Mouse (Mus musculus): ENCODE results near the gene Zfp688. TPM values are rescaled to one million over a fixed set of nuclear protein-coding genes. Genes with fewer than 3 reads are reported as not detected.
"Not testable (repeated sequence)": the region's sequence is repeated elsewhere in the genome, so short reads cannot be mapped to it uniquely, and the experiment has no call there.

Zfp688 gene
- polyA plus RNA-seq, 1 experiment from 2014 or later: 23.0 TPM

- Histone ChIP-seq H3K27ac (no peak overlapping the region), H3K9me3 (no peaks in the 10 kb centered on the region), H3K4me3 (peak overlapping the region; percentile 82), H3K27me3 (no peaks in the 10 kb centered on the region), H3K4me2 (peak overlapping the region; percentile 78), H3K4me1 (peaks cover 32% of the 10 kb centered on the region), H3K36me3 (peaks cover 28% of the 10 kb centered on the region), H3K9ac (peak overlapping the region; percentile 42)
- 79% methylated on average over 7 of the region's 7 CpGs for WGBS
- no peak for ATAC-seq (ENCODE audit: borderline replicate concordance, extremely low read depth, low FRiP score, low TSS enrichment)
These were observed 28.1 kb upstream of the Zfp688 start for GRCm38 (mm10) chr7:127449966-127450365.

DNA sequence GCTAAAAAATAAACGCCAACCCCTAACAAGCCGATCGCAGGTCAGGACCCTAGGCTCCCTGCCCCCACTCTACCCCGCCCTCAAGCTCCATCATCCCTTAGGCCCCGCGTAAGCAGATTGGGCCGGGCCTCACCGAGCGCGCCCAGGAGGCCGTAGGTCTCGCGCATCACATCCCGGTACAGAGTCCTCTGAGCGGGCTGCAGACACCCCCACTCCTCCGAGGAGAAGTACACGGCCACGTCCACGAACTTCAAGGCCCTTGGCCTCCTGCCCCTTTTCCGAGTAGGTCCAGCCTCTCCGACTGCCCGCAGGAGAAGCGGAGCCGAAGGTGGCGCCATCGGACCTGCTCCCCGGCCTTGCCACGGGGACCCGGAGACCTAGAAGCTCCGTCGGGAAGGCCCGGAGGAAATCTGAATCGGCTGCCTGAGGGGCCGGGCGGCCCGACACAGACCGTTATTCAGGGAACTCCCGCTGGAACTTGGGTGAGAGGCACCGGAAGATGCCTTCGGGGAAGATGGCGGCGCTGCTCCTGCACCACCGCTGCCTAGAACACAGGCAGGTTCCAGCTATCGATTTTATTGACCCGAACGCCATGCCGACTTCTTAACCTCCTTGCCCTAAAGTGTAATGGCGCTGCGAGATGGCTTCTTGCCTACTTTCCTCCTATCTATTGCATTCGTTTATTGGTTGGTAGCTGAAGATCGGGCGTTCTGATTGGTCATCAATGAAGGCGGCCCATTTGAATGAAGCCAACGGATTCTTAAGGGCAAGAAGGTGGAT lies 26.8 kb upstream of the Zfp688 start, which contains the start of gene Zfp689:
Gene Zfp689, minus strand, starts transcription at position 638 of the 780 bp plus-strand sequence.
- peak within 1 kb of the TSS; percentile 92 for H3K9ac ChIP-seq
- H3K27ac ChIP-seq: peak within 1 kb of the TSS; percentile 91
- peaks cover 36% of the 10 kb centered on the region for H3K36me3 ChIP-seq
- H3K4me1 ChIP-seq: peaks cover 32% of the 10 kb centered on the region
- H3K4me3 ChIP-seq: peak within 1 kb of the TSS; percentile 82
- peak within 1 kb of the TSS; percentile 78 for H3K4me2 ChIP-seq
- WGBS: under 1% methylated on average over 54 of the region's 54 CpGs
- no peaks in the 10 kb centered on the region for H3K9me3 ChIP-seq
- H3K27me3 ChIP-seq: no peaks in the 10 kb centered on the region
- peak; percentile 93 for ATAC-seq (ENCODE audit: borderline replicate concordance, extremely low read depth, low FRiP score, low TSS enrichment)

GRCm38 (mm10) chr7:127443976-127444375 lies 22.1 kb upstream of the Zfp688 start:
- Histone ChIP-seq H3K36me3 (peaks cover 42% of the 10 kb centered on the region), H3K4me3 (no peak overlapping the region), H3K4me1 (peaks cover 8% of the 10 kb centered on the region), H3K27ac (no peak overlapping the region), H3K27me3 (no peaks in the 10 kb centered on the region), H3K4me2 (no peak overlapping the region), H3K9me3 (no peaks in the 10 kb centered on the region), H3K9ac (no peak overlapping the region)
- WGBS: 87% methylated on average over 20 of the region's 20 CpGs
- no peak for ATAC-seq (ENCODE audit: borderline replicate concordance, extremely low read depth, low FRiP score, low TSS enrichment)

DNA sequence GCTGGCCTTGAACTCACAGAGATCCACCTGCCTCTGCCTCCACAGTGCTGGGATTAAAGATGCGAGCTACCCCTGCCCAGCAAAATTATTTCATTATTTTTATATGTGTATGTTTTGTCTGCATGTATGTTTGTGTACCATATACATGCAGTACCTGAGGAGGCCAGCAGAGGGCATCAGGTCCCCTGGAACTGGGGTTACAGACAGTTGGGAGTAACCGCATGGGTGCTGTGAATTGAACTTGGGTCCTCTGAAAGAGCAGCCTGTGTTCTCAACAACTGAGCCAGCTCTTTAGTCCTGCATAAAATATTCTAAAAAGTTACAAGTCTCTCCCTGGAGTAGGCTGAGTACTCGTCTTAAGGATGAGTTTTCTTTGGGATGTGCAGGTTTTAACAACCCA lies 15.9 kb upstream of the Zfp688 start:
- no peak overlapping the region for H3K4me3 ChIP-seq
- 90% methylated on average over 3 of the region's 3 CpGs for WGBS

GRCm38 (mm10) chr7:127435206-127435605 lies 13.3 kb upstream of the Zfp688 start:
- Histone ChIP-seq H3K4me3 (no peak overlapping the region), H3K9me3 (no peaks in the 10 kb centered on the region), H3K4me2 (no peak overlapping the region), H3K27me3 (no peaks in the 10 kb centered on the region), H3K4me1 (no peaks in the 10 kb centered on the region), H3K36me3 (no peaks in the 10 kb centered on the region), H3K9ac (no peak overlapping the region), H3K27ac (no peak overlapping the region)
- WGBS: 86% methylated on average over 4 of the region's 4 CpGs
- ATAC-seq (ENCODE audit: borderline replicate concordance, extremely low read depth, low FRiP score, low TSS enrichment): no peak

More for the DNA sequence above, 15.9 kb upstream of the Zfp688 start:
- Histone ChIP-seq H3K36me3 (peaks cover 7% of the 10 kb centered on the region; the same call in 1 of the 2 replicates), H3K27me3 (no peaks in the 10 kb centered on the region), H3K4me2 (no peak overlapping the region), H3K27ac (no peak overlapping the region), H3K9me3 (no peaks in the 10 kb centered on the region), H3K9ac (no peak overlapping the region), H3K4me1 (no peaks in the 10 kb centered on the region)
- no peak for ATAC-seq (ENCODE audit: borderline replicate concordance, extremely low read depth, low FRiP score, low TSS enrichment)

DNA sequence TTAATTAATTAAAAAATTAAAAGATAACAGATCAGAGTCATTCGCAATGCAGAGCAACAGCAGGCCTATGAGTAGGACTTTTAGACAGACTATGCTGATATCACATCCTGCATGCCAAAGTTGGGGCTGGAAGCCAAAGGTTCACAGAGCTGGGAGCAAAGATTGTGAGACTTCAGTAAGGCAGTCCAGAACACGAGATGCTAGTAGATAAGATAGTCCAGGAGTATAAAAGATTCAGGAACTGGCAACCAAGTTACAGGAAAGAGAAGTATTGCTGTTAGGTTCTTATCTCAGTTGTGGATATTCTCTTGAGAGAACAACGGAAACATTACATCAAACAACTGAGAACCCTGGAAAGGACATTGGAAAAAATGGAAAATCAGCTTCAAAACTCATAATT lies 4.5 kb upstream of the Zfp688 start:
- H3K4me1 ChIP-seq: peaks cover 7% of the 10 kb centered on the region
- H3K27me3 ChIP-seq: peaks cover 5% of the 10 kb centered on the region; the same call in 1 of the 2 replicates
- H3K9ac ChIP-seq: no peak overlapping the region
- no peak overlapping the region for H3K27ac ChIP-seq
- H3K4me3 ChIP-seq: no peak overlapping the region
- H3K4me2 ChIP-seq: no peak overlapping the region
- WGBS: 45% methylated on average over 3 of the region's 3 CpGs
- no peaks in the 10 kb centered on the region for H3K36me3 ChIP-seq
- no peak for ATAC-seq (ENCODE audit: borderline replicate concordance, extremely low read depth, low FRiP score, low TSS enrichment)
- H3K9me3 ChIP-seq: no peaks in the 10 kb centered on the region

DNA sequence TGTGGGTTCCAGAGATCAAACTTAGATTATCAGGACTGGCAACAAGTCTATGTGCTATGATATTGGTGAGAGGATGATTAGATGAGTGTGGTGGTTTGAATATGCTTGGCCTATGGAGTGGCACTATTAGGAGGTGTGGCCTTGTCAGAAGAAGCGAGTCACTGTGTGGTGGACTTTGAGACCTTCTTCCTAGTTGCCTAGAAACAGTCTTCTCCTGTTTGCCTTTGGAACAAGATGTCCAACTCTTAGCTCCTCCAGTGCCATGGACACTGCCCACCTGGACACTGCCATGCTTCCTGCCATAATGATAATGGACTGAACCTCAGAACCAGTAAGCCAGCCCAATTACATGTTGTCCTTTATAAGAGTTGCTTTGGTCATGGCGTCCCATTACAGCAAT lies 4.0 kb upstream of the Zfp688 start:
- Histone ChIP-seq H3K9ac (no peak overlapping the region), H3K4me1 (peaks cover 11% of the 10 kb centered on the region), H3K27ac (no peak overlapping the region), H3K4me2 (no peak overlapping the region), H3K36me3 (no peaks in the 10 kb centered on the region), H3K27me3 (peaks cover 5% of the 10 kb centered on the region; the same call in 1 of the 2 replicates), H3K4me3 (no peak overlapping the region), H3K9me3 (no peaks in the 10 kb centered on the region)
- no peak for ATAC-seq (ENCODE audit: borderline replicate concordance, extremely low read depth, low FRiP score, low TSS enrichment)
- 75% methylated on average over 2 of the region's 2 CpGs for WGBS

DNA sequence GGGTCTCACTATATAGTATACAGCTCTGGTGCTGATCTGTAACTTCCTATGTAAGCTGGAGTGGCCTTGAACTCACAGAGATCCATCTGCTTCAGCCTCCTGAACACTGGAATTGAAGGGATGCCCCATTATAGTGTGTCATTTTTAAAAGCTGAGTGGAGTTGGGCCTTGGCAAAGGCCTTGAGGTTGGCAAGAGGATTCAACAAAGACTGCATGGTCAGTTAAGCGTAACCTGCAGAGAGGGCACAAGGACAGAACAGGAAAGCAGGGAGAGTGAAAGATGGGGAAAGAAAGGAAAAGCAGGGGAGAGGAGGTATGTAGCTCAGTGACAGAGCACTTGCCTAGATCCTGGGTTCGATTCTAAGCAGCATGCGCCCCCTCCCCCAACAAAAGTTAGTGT lies 3.4 kb upstream of the Zfp688 start:
- H3K4me2 ChIP-seq: no peak overlapping the region
- H3K27me3 ChIP-seq: peaks cover 5% of the 10 kb centered on the region; the same call in 1 of the 2 replicates
- no peak overlapping the region for H3K27ac ChIP-seq
- 87% methylated on average over 3 of the region's 3 CpGs for WGBS
- H3K9me3 ChIP-seq: no peaks in the 10 kb centered on the region
- no peak for ATAC-seq (ENCODE audit: borderline replicate concordance, extremely low read depth, low FRiP score, low TSS enrichment)
- no peak overlapping the region for H3K4me3 ChIP-seq
- no peak overlapping the region for H3K9ac ChIP-seq
- no peaks in the 10 kb centered on the region for H3K36me3 ChIP-seq
- peaks cover 12% of the 10 kb centered on the region for H3K4me1 ChIP-seq

- Histone ChIP-seq H3K4me3 (peak overlapping the region; percentile 82), H3K4me2 (peak overlapping the region; percentile 92), H3K4me1 (peaks cover 12% of the 10 kb centered on the region), H3K27ac (no peak overlapping the region), H3K9ac (peak overlapping the region; percentile 85), H3K27me3 (peaks cover 5% of the 10 kb centered on the region; the same call in 1 of the 2 replicates), H3K9me3 (no peaks in the 10 kb centered on the region), H3K36me3 (peaks cover 9% of the 10 kb centered on the region; the same call in 1 of the 2 replicates)
- 0% methylated on average over 15 of the region's 15 CpGs for WGBS
- no peak for ATAC-seq (ENCODE audit: borderline replicate concordance, extremely low read depth, low FRiP score, low TSS enrichment)
These were observed 379 bp upstream of the Zfp688 start for GRCm38 (mm10) chr7:127422247-127422646.

DNA sequence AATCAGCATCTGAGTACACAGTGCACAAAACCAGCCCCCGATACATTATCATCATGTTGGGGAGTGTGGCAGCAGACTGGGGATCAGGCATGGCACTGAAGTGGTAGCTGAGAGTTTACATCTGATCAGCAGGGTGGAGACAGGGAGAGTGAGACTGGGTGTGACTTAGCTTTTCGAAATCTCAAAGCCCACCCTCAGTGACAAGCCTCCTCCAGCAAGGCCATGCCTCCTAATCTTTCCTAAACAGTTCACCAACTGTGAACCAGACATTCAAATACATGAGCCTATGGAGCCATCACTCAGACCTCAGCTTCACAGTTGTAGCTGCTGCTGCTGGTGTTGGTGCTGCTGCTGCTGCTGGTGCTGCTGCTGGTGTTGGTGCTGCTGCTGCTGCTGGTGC lies 10.4 kb downstream of the Zfp688 start:
- WGBS: 58% methylated on average over 2 of the region's 2 CpGs
- no peak for ATAC-seq (ENCODE audit: borderline replicate concordance, extremely low read depth, low FRiP score, low TSS enrichment)

GRCm38 (mm10) chr7:127406002-127406987 lies 15.6 kb downstream of the Zfp688 start, which contains the start of gene Zfp764:
Gene Zfp764 (minus strand): TSS chr7:127406822.
- not testable (repeated sequence) for H3K9me3 ChIP-seq, H3K27me3 ChIP-seq, H3K4me1 ChIP-seq, H3K36me3 ChIP-seq
- peak within 1 kb of the TSS; percentile 58 for H3K4me3 ChIP-seq
- H3K27ac ChIP-seq: peak within 1 kb of the TSS; percentile 69
- H3K9ac ChIP-seq: peak within 1 kb of the TSS; percentile 79
- H3K4me2 ChIP-seq: peak within 1 kb of the TSS; percentile 95
- WGBS: 3% methylated on average over 40 of the region's 40 CpGs
- ATAC-seq (ENCODE audit: borderline replicate concordance, extremely low read depth, low FRiP score, low TSS enrichment): peak; percentile 88

More for the DNA sequence above, 10.4 kb downstream of the Zfp688 start:
- Histone ChIP-seq H3K9me3 (no peaks in the 10 kb centered on the region), H3K27me3 (no peaks in the 10 kb centered on the region), H3K9ac (no peak overlapping the region), H3K4me2 (no peak overlapping the region), H3K4me1 (no peaks in the 10 kb centered on the region; the same call in 1 of the 2 replicates), H3K27ac (no peak overlapping the region), H3K4me3 (no peak overlapping the region), H3K36me3 (no peaks in the 10 kb centered on the region)

Measured in lung, embryonic 15.5 days (tissue).